ENCODE assay signal across 18 mouse cellular contexts in genomic region chr11:118898156-118898555, GRCm38 (mm10). TPM values are rescaled to one million over a fixed set of nuclear protein-coding genes. Genes with fewer than 3 reads are reported as not detected.
DNase-seq lines count a peak whose midpoint lies in the region; ATAC-seq and TF ChIP-seq lines count a peak whose summit lies in the region.
"Had no signal": no experiment of that assay in that cellular context is flagged by ENCODE, and none has a peak within 500 bp of the region (broad histone marks: within the 10 kb centered on the region; RNA-seq: fewer than 3 reads in every experiment).

No protein-coding gene starts in this region.

- H3K9me3 ChIP-seq in neural tube, embryonic 12.5 days: no peaks in the 10 kb centered on the region
- H3K9me3 ChIP-seq: liver, embryonic 13.5 days; stomach, embryonic 15.5 days had no signal

- DNase-seq in embryo, embryonic 10 days (ENCODE audit: low spot score): peak; percentile 59
- DNase-seq in embryo, embryonic 11 days: no peak
- no peak for DNase-seq in layer of hippocampus, adult 2 months (ENCODE audit: low spot score in 2 of 2)
- no peak for DNase-seq in layer of hippocampus, adult 18-20 months (ENCODE audit: low spot score in 2 of 2)
- peak; percentile 35 to 55 for DNase-seq in cerebellum, postnatal 25 days
- DNase-seq in left cerebral cortex, adult 9 months (ENCODE audit: low spot score in 2 of 2): no peak
- no peak for DNase-seq in heart, adult 18-20 months
- DNase-seq: B cell, adult 2 months; gastrocnemius, postnatal 14 days; liver, embryonic 13.5 days; lung, postnatal 10 days; spleen, adult 18-20 months had no signal

- peak overlapping the region; percentile 78; the same call in 1 of the 2 replicates for H3K27ac ChIP-seq in layer of hippocampus, adult 2 months
- H3K27ac ChIP-seq in neural tube, embryonic 12.5 days: 0 out of 2 replicates have a peak overlapping the region, but pooled peaks have one; percentile 47
- H3K27ac ChIP-seq: liver, embryonic 13.5 days; stomach, embryonic 15.5 days had no signal

- H3K36me3 ChIP-seq in neural tube, embryonic 12.5 days: no peaks in the 10 kb centered on the region
- H3K36me3 ChIP-seq: liver, embryonic 13.5 days; stomach, embryonic 15.5 days had no signal

- no peak for ATAC-seq in neural tube, embryonic 12.5 days (ENCODE audit: low FRiP score, low read depth)
- ATAC-seq: Patski had no signal

- no peak for TF ChIP-seq CTCF in layer of hippocampus, adult 2 months (conservative IDR thresholded peaks at IDR 0.05)

- H3K27me3 ChIP-seq in neural tube, embryonic 12.5 days (replicated peaks): no peaks in the 10 kb centered on the region
- H3K27me3 ChIP-seq: stomach, embryonic 15.5 days had no signal

- H3K4me1 ChIP-seq in neural tube, embryonic 12.5 days: peaks cover 53% of the 10 kb centered on the region
- H3K4me1 ChIP-seq: liver, embryonic 13.5 days; stomach, embryonic 15.5 days had no signal

- H3K9ac ChIP-seq in neural tube, embryonic 12.5 days: no peak overlapping the region
- H3K9ac ChIP-seq: liver, embryonic 13.5 days; stomach, embryonic 15.5 days had no signal

- H3K4me2 ChIP-seq in neural tube, embryonic 12.5 days (replicated peaks): no peak overlapping the region
- H3K4me2 ChIP-seq: heart, embryonic 11.5 days; liver, embryonic 13.5 days; stomach, embryonic 15.5 days had no signal

- H3K4me3 ChIP-seq in layer of hippocampus, adult 2 months: no peak overlapping the region
- H3K4me3 ChIP-seq in neural tube, embryonic 12.5 days: no peak overlapping the region
- H3K4me3 ChIP-seq: liver, embryonic 13.5 days; stomach, embryonic 15.5 days had no signal

- 40% methylated on average over 10 of the region's 10 CpGs for WGBS in neural tube, embryonic 12.5 days

RNA-seq across cellular contexts. Expression of gene Rbfox3, which starts 13.2 kb away (rescaled TPM):
- 100 to 1,000 TPM; 276 to 303 TPM for total RNA-seq in layer of hippocampus, adult 2 months (2021)
- total RNA-seq in layer of hippocampus, adult 18-20 months (2021): 100 to 1,000 TPM; 264 to 275 TPM
- polyA plus RNA-seq in neural tube, embryonic 12.5 days (2016; fragmentation: Nextera tagmentation; extraction: Ambion mirVana): 44.8 and 52.6 TPM in 2 replicates
- under 1 TPM in 1 of 2 experiments, not detected in 1; 0.10 TPM for total RNA-seq in heart, adult 18-20 months (2021)
- total RNA-seq: common myeloid progenitor, adult 5-6 weeks; megakaryocyte-erythroid progenitor cell, adult 5-6 weeks had no signal
- polyA plus RNA-seq: Patski had no signal

Comparison
In these comparisons a context has a peak if more than half of its experiments do, and no peak if none do; other contexts are left out.
1. DNase-seq: peak in embryo, embryonic 10 days (single experiment) and cerebellum, postnatal 25 days (2 of 2); none in embryo, embryonic 11 days (single experiment), layer of hippocampus, adult 2 months (0 of 2), layer of hippocampus, adult 18-20 months (0 of 2), left cerebral cortex, adult 9 months (0 of 2) and heart, adult 18-20 months (0 of 2).
2. RNA of gene Rbfox3, which starts 13.2 kb away (total RNA-seq): 276 to 303 TPM in layer of hippocampus, adult 2 months and 264 to 275 TPM in layer of hippocampus, adult 18-20 months; 0.10 TPM in heart, adult 18-20 months; every median in the first group is over 100 times any median in the second.